Mouse (Mus musculus): ENCODE results near the gene BC030499. TPM values are rescaled to one million over a fixed set of nuclear protein-coding genes. Genes with fewer than 3 reads are reported as not detected.

BC030499 gene
- total RNA-seq, 2 experiments from 2014 or later: 0.99 to 1.3 TPM

Other genes with a start within 250 kb of the BC030499 start
- gene Eral1, start 210.5 kb upstream of the BC030499 start, total RNA-seq (2021): 10 to 100 TPM; 30.0 to 33.6 TPM
- 10 to 100 TPM; 16.9 to 20.3 TPM for gene Fam222b, start 196.2 kb upstream of the BC030499 start, total RNA-seq (2021)
- gene Traf4, start 125.3 kb upstream of the BC030499 start, total RNA-seq (2021): 10 to 100 TPM; 24.8 to 38.0 TPM
- 10 to 100 TPM; 10.5 to 11.3 TPM for gene Nek8, start 114.2 kb upstream of the BC030499 start, total RNA-seq (2021)
- 10 to 100 TPM; 41.5 to 88.1 TPM for gene Tlcd1, start 114.1 kb upstream of the BC030499 start, total RNA-seq (2021)
- gene Rpl23a, start 107.3 kb upstream of the BC030499 start, total RNA-seq (2021): 1,000 to 10,000 TPM; 1,640 to 1,911 TPM
- gene Rab34, start 102.4 kb upstream of the BC030499 start, total RNA-seq (2021): 10 to 100 TPM; 85.9 to 89.9 TPM
- 10 to 100 TPM; 14.1 to 15.2 TPM for gene Proca1, start 97.4 kb upstream of the BC030499 start, total RNA-seq (2021)
- 100 to 1,000 TPM; 107 to 112 TPM for gene Sdf2, start 45.1 kb upstream of the BC030499 start, total RNA-seq (2021)
- gene Supt6, start 44.9 kb upstream of the BC030499 start, total RNA-seq (2021): 10 to 100 TPM; 57.2 to 76.6 TPM
- 100 to 1,000 TPM; 150 to 176 TPM for gene 2610507B11Rik, start 29.1 kb upstream of the BC030499 start, total RNA-seq (2021)
- 1 to 10 TPM; 4.1 to 4.3 TPM for gene Spag5, start 10.7 kb downstream of the BC030499 start, total RNA-seq (2021)
- gene Aldoc, start 32.1 kb downstream of the BC030499 start, total RNA-seq (2021): 10 to 100 TPM; 11.7 to 21.6 TPM
- gene Pigs, start 37.6 kb downstream of the BC030499 start, total RNA-seq (2021): 10 to 100 TPM; 54.0 to 57.7 TPM
- gene Unc119, start 52.6 kb downstream of the BC030499 start, total RNA-seq (2021): 10 to 100 TPM; 32.8 to 37.3 TPM
- under 1 TPM in 1 of 2 experiments, not detected in 1; 0.30 TPM for gene Foxn1, start 95.7 kb downstream of the BC030499 start, total RNA-seq (2021)
- not detected for gene Slc13a2, start 131.4 kb downstream of the BC030499 start, total RNA-seq (2021)
- gene Slc46a1, start 174.9 kb downstream of the BC030499 start, total RNA-seq (2021): 10 to 100 TPM; 31.9 to 40.0 TPM
- 1 to 10 TPM; 4.5 to 5.9 TPM for gene Sarm1, start 206.9 kb downstream of the BC030499 start, total RNA-seq (2021)
- gene Vtn, start 208.2 kb downstream of the BC030499 start, total RNA-seq (2021): 1 to 10 TPM; 1.6 to 3.2 TPM
- gene Sebox, start 212.6 kb downstream of the BC030499 start, total RNA-seq (2021): not detected
- 10 to 100 TPM; 27.3 to 36.0 TPM for gene Tmem199, start 221.3 kb downstream of the BC030499 start, total RNA-seq (2021)
- 100 to 1,000 TPM; 149 to 156 TPM for gene Poldip2, start 221.4 kb downstream of the BC030499 start, total RNA-seq (2021)
- 10 to 100 TPM; 45.0 to 45.3 TPM for gene Tnfaip1, start 245.5 kb downstream of the BC030499 start, total RNA-seq (2021)
- 100 to 1,000 TPM in 1 of 2 experiments, 10 to 100 TPM in 1; 94.3 to 106 TPM for gene Ift20, start 245.5 kb downstream of the BC030499 start, total RNA-seq (2021)